Mouse (Mus musculus) brain, embryonic 14.5 days (tissue): Measurements from ENCODE around the gene Prdm2.

ENCODE experiments used
- CTCF ChIP-seq: fragments of 200-500 bp; IDR thresholded peaks from 2 replicates; pipeline ENCODE4 v1.5.1; 2012; ENCODE audit warnings: inconsistent platforms, mild to moderate bottlenecking, moderate library complexity, borderline replicate concordance; ENCODE audit not compliant: insufficient read depth, insufficient read length; ENCODE audit errors: extremely low read depth
- POLR2A ChIP-seq: fragments of 200-500 bp; IDR thresholded peaks from 2 replicates; pipeline ENCODE4 v1.6.1; 2012; ENCODE audit warnings: mild to moderate bottlenecking, inconsistent platforms, borderline replicate concordance; ENCODE audit not compliant: poor library complexity, insufficient read depth, insufficient read length, severe bottlenecking; ENCODE audit errors: extremely low read depth

GRCm38 (mm10) chr4:143126476-143126875, 86.3 kb downstream of the Prdm2 start:
- TF ChIP-seq POLR2A (no peak), CTCF (no peak)
